ENCODE assay signal across 11 mouse cellular contexts in genomic region chr17:35064378-35064877, GRCm38 (mm10). TPM values are rescaled to one million over a fixed set of nuclear protein-coding genes. Genes with fewer than 3 reads are reported as not detected.
DNase-seq lines count a peak whose midpoint lies in the region; ATAC-seq and TF ChIP-seq lines count a peak whose summit lies in the region.
"Had no signal": no experiment of that assay in that cellular context is flagged by ENCODE, and none has a peak within 500 bp of the region (broad histone marks: within the 10 kb centered on the region; RNA-seq: fewer than 3 reads in every experiment).

No protein-coding gene starts in this region.

- H3K9ac ChIP-seq in midbrain, embryonic 12.5 days (replicated peaks), result peak overlapping the region; percentile 47
- no peak overlapping the region for H3K9ac ChIP-seq in midbrain, embryonic 16.5 days (ENCODE audit: low read depth, low read length)
- H3K9ac ChIP-seq in intestine, postnatal 0 days (ENCODE audit: low read depth, low read length), result 0 out of 2 replicates have a peak overlapping the region, but pooled peaks have one; percentile 45
- no peak overlapping the region for H3K9ac ChIP-seq in stomach, embryonic 15.5 days

- no peaks in the 10 kb centered on the region for H3K9me3 ChIP-seq in heart, embryonic 10.5 days
- no peaks in the 10 kb centered on the region for H3K9me3 ChIP-seq in midbrain, embryonic 12.5 days
- H3K9me3 ChIP-seq in midbrain, embryonic 16.5 days (replicated peaks; ENCODE audit: control insufficient read depth, low read length, poor library complexity, severe bottlenecking), result no peaks in the 10 kb centered on the region
- no peaks in the 10 kb centered on the region for H3K9me3 ChIP-seq in intestine, postnatal 0 days (ENCODE audit: control insufficient read depth)
- no peaks in the 10 kb centered on the region for H3K9me3 ChIP-seq in stomach, embryonic 15.5 days

- no peak for DNase-seq in heart, embryonic 10.5 days (ENCODE audit: low spot score)
- no peak for DNase-seq in heart, adult 8-10 months (ENCODE audit: low spot score)
- DNase-seq in right cerebral cortex, postnatal 10 days (ENCODE audit: low spot score in 2 of 2), result no peak
- DNase-seq in right cerebral cortex, adult 2 months (ENCODE audit: low spot score in 2 of 2), result no peak

- H3K36me3 ChIP-seq in heart, embryonic 10.5 days, result peaks cover 31% of the 10 kb centered on the region
- H3K36me3 ChIP-seq in midbrain, embryonic 12.5 days, result peaks cover 32% of the 10 kb centered on the region
- peaks cover 5% of the 10 kb centered on the region; the same call in 1 of the 2 replicates for H3K36me3 ChIP-seq in midbrain, embryonic 16.5 days (ENCODE audit: control insufficient read depth, insufficient read depth, low read length)
- H3K36me3 ChIP-seq in intestine, postnatal 0 days (ENCODE audit: control insufficient read depth, insufficient read depth), result peaks cover 13% of the 10 kb centered on the region
- H3K36me3 ChIP-seq in stomach, embryonic 15.5 days, result peaks cover 17% of the 10 kb centered on the region

- WGBS in heart, embryonic 10.5 days, result 19% methylated on average over 10 of the region's 10 CpGs
- WGBS in midbrain, embryonic 12.5 days, result 38% methylated on average over 10 of the region's 10 CpGs
- 29% methylated on average over 10 of the region's 10 CpGs for WGBS in midbrain, embryonic 16.5 days
- 35% methylated on average over 10 of the region's 10 CpGs for WGBS in intestine, postnatal 0 days
- WGBS in stomach, embryonic 15.5 days, result 28% methylated on average over 10 of the region's 10 CpGs

- H3K4me2 ChIP-seq in midbrain, embryonic 12.5 days (replicated peaks), result peak overlapping the region; percentile 55
- H3K4me2 ChIP-seq in midbrain, embryonic 16.5 days (ENCODE audit: low read length), result no peak overlapping the region; the same call in 1 of the 2 replicates
- H3K4me2 ChIP-seq in intestine, postnatal 0 days (replicated peaks; ENCODE audit: low read depth), result peak overlapping the region; percentile 71
- peak overlapping the region; percentile 61 for H3K4me2 ChIP-seq in stomach, embryonic 15.5 days

- ATAC-seq in midbrain, embryonic 12.5 days (ENCODE audit: low FRiP score, low read depth), result no peak
- no peak for ATAC-seq in midbrain, embryonic 16.5 days
- ATAC-seq in intestine, postnatal 0 days, result peak; percentile 4; the same call in 1 of the 2 replicates
- ATAC-seq in stomach, embryonic 15.5 days (ENCODE audit: insufficient read depth, low FRiP score, low read depth), result 0 out of 2 replicates have a peak, but pooled peaks have one; percentile 1

- H3K27ac ChIP-seq in heart, embryonic 10.5 days, result no peak overlapping the region
- peak overlapping the region; percentile 22; the same call in 1 of the 2 replicates for H3K27ac ChIP-seq in midbrain, embryonic 12.5 days (replicated peaks)
- no peak overlapping the region for H3K27ac ChIP-seq in midbrain, embryonic 16.5 days (ENCODE audit: low read length)
- H3K27ac ChIP-seq in intestine, postnatal 0 days (ENCODE audit: low read depth, low read length), result peak overlapping the region; percentile 23; the same call in 1 of the 2 replicates
- H3K27ac ChIP-seq in stomach, embryonic 15.5 days, result peak overlapping the region; percentile 84

- H3K27me3 ChIP-seq in heart, embryonic 10.5 days (ENCODE audit: insufficient read depth, poor library complexity, severe bottlenecking), result peaks cover 65% of the 10 kb centered on the region
- peaks cover 48% of the 10 kb centered on the region for H3K27me3 ChIP-seq in midbrain, embryonic 12.5 days
- H3K27me3 ChIP-seq in midbrain, embryonic 16.5 days (ENCODE audit: control insufficient read depth, insufficient read depth, low read depth, low read length), result peaks cover 28% of the 10 kb centered on the region
- H3K27me3 ChIP-seq in intestine, postnatal 0 days (replicated peaks; ENCODE audit: control insufficient read depth, insufficient read depth, low read length), result peaks cover 7% of the 10 kb centered on the region; the same call in 1 of the 2 replicates
- H3K27me3 ChIP-seq in stomach, embryonic 15.5 days (replicated peaks), result 0 out of 2 replicates have a peak, but pooled peaks cover 6% of the 10 kb centered on the region

- peaks cover 41% of the 10 kb centered on the region for H3K4me1 ChIP-seq in heart, embryonic 10.5 days
- peaks cover 41% of the 10 kb centered on the region for H3K4me1 ChIP-seq in midbrain, embryonic 12.5 days
- H3K4me1 ChIP-seq in midbrain, embryonic 16.5 days (ENCODE audit: control insufficient read depth, insufficient read depth, low read length), result peaks cover 16% of the 10 kb centered on the region
- H3K4me1 ChIP-seq in intestine, postnatal 0 days (replicated peaks; ENCODE audit: control insufficient read depth, insufficient read depth, low read length), result peaks cover 9% of the 10 kb centered on the region; the same call in 1 of the 2 replicates
- H3K4me1 ChIP-seq in stomach, embryonic 15.5 days, result peaks cover 51% of the 10 kb centered on the region

- peak overlapping the region; percentile 56 for H3K4me3 ChIP-seq in heart, embryonic 10.5 days
- no peak overlapping the region for H3K4me3 ChIP-seq in midbrain, embryonic 12.5 days
- no peak overlapping the region for H3K4me3 ChIP-seq in midbrain, embryonic 16.5 days (ENCODE audit: low read depth, low read length)
- peak overlapping the region; percentile 34 for H3K4me3 ChIP-seq in intestine, postnatal 0 days (ENCODE audit: low read depth, low read length)
- peak overlapping the region; percentile 35 for H3K4me3 ChIP-seq in stomach, embryonic 15.5 days (replicated peaks)

- TF ChIP-seq CTCF in intestine, postnatal 0 days (IDR thresholded peaks at IDR 0.05; ENCODE audit: low read depth), result no peak

RNA-seq across cellular contexts. Expression of gene Ly6g6c, which starts 0.8 kb away (rescaled TPM):
- polyA plus RNA-seq in heart, embryonic 10.5 days (2016; fragmentation: Nextera tagmentation; extraction: Ambion mirVana), result not detected in 2 replicates
- not detected for total RNA-seq in heart, adult 8-10 months (2022)
- polyA plus RNA-seq in midbrain, embryonic 12.5 days (2016; fragmentation: Nextera tagmentation; extraction: Ambion mirVana), result not detected in 2 replicates
- 0.30 TPM in 1 of 2 replicates, not detected in the other for polyA plus RNA-seq in midbrain, embryonic 16.5 days (2015; fragmentation: Nextera tagmentation; extraction: Ambion mirVana)
- polyA plus RNA-seq in intestine, postnatal 0 days (2015; fragmentation: Nextera tagmentation; extraction: Ambion mirVana), result 0.12 TPM in 1 of 2 replicates, not detected in the other
- polyA plus RNA-seq in stomach, embryonic 15.5 days (2015; fragmentation: Nextera tagmentation; extraction: Ambion mirVana), result 6.2 and 17.2 TPM in 2 replicates
- total RNA-seq: gastrocnemius, postnatal 14 days; megakaryocyte progenitor cell, adult 5-6 weeks had no signal

RNA-seq across cellular contexts. Expression of gene Mpig6b, which starts 1.6 kb away (rescaled TPM):
- 0.63 and 1.0 TPM in 2 replicates for polyA plus RNA-seq in heart, embryonic 10.5 days (2016; fragmentation: Nextera tagmentation; extraction: Ambion mirVana)
- 1 to 10 TPM in 1 of 4 experiments, under 1 TPM in 3; 0.34 to 1.0 (median 0.85) TPM for total RNA-seq in heart, adult 8-10 months (2022)
- 0.52 and 0.93 TPM in 2 replicates for polyA plus RNA-seq in midbrain, embryonic 12.5 days (2016; fragmentation: Nextera tagmentation; extraction: Ambion mirVana)
- polyA plus RNA-seq in midbrain, embryonic 16.5 days (2015; fragmentation: Nextera tagmentation; extraction: Ambion mirVana), result 0.12 and 0.15 TPM in 2 replicates
- polyA plus RNA-seq in intestine, postnatal 0 days (2015; fragmentation: Nextera tagmentation; extraction: Ambion mirVana), result 0.13 and 0.17 TPM in 2 replicates
- 0.44 and 0.73 TPM in 2 replicates for polyA plus RNA-seq in stomach, embryonic 15.5 days (2015; fragmentation: Nextera tagmentation; extraction: Ambion mirVana)
- total RNA-seq: gastrocnemius, postnatal 14 days; megakaryocyte progenitor cell, adult 5-6 weeks had no signal

RNA-seq across cellular contexts. Expression of gene Ddah2, which starts 5.6 kb away (rescaled TPM):
- 192 and 290 TPM in 2 replicates for polyA plus RNA-seq in heart, embryonic 10.5 days (2016; fragmentation: Nextera tagmentation; extraction: Ambion mirVana)
- 10 to 100 TPM; 13.5 to 22.7 (median 21.5) TPM for total RNA-seq in heart, adult 8-10 months (2022)
- 595 and 615 TPM in 2 replicates for polyA plus RNA-seq in midbrain, embryonic 12.5 days (2016; fragmentation: Nextera tagmentation; extraction: Ambion mirVana)
- polyA plus RNA-seq in midbrain, embryonic 16.5 days (2015; fragmentation: Nextera tagmentation; extraction: Ambion mirVana), result 312 and 341 TPM in 2 replicates
- polyA plus RNA-seq in intestine, postnatal 0 days (2015; fragmentation: Nextera tagmentation; extraction: Ambion mirVana), result 62.0 and 68.3 TPM in 2 replicates
- polyA plus RNA-seq in stomach, embryonic 15.5 days (2015; fragmentation: Nextera tagmentation; extraction: Ambion mirVana), result 210 and 216 TPM in 2 replicates

RNA-seq across cellular contexts. Expression of gene Ly6g6e, which starts 12.3 kb away (rescaled TPM):
- polyA plus RNA-seq in heart, embryonic 10.5 days (2016; fragmentation: Nextera tagmentation; extraction: Ambion mirVana), result 0.18 and 0.39 TPM in 2 replicates
- total RNA-seq in heart, adult 8-10 months (2022), result not detected
- 0.24 TPM in 1 of 2 replicates, not detected in the other for polyA plus RNA-seq in midbrain, embryonic 12.5 days (2016; fragmentation: Nextera tagmentation; extraction: Ambion mirVana)
- polyA plus RNA-seq in midbrain, embryonic 16.5 days (2015; fragmentation: Nextera tagmentation; extraction: Ambion mirVana), result 0.26 and 0.31 TPM in 2 replicates
- polyA plus RNA-seq in intestine, postnatal 0 days (2015; fragmentation: Nextera tagmentation; extraction: Ambion mirVana), result 2.2 TPM in 2 replicates
- 9.4 and 16.8 TPM in 2 replicates for polyA plus RNA-seq in stomach, embryonic 15.5 days (2015; fragmentation: Nextera tagmentation; extraction: Ambion mirVana)
- total RNA-seq: adrenal gland, postnatal 4 days; gastrocnemius, postnatal 14 days; megakaryocyte progenitor cell, adult 5-6 weeks had no signal

RNA-seq across cellular contexts. Expression of gene Ly6g6d, which starts 13.4 kb away (rescaled TPM):
- 2.5 and 2.6 TPM in 2 replicates for polyA plus RNA-seq in heart, embryonic 10.5 days (2016; fragmentation: Nextera tagmentation; extraction: Ambion mirVana)
- total RNA-seq in heart, adult 8-10 months (2022), result under 1 TPM in 3 of 4 experiments, not detected in 1; 0.69 to 0.95 (median 0.85) TPM
- polyA plus RNA-seq in midbrain, embryonic 12.5 days (2016; fragmentation: Nextera tagmentation; extraction: Ambion mirVana), result 1.1 and 1.7 TPM in 2 replicates
- 0.57 and 1.5 TPM in 2 replicates for polyA plus RNA-seq in midbrain, embryonic 16.5 days (2015; fragmentation: Nextera tagmentation; extraction: Ambion mirVana)
- polyA plus RNA-seq in intestine, postnatal 0 days (2015; fragmentation: Nextera tagmentation; extraction: Ambion mirVana), result 3.8 and 4.9 TPM in 2 replicates
- 3.6 and 4.4 TPM in 2 replicates for polyA plus RNA-seq in stomach, embryonic 15.5 days (2015; fragmentation: Nextera tagmentation; extraction: Ambion mirVana)
- total RNA-seq: megakaryocyte progenitor cell, adult 5-6 weeks had no signal

Comparison
In these comparisons a context has a peak if more than half of its experiments do, and no peak if none do; other contexts are left out.
1. H3K27ac ChIP-seq: peak in midbrain, embryonic 12.5 days (single experiment), intestine, postnatal 0 days (single experiment) and stomach, embryonic 15.5 days (single experiment); none in heart, embryonic 10.5 days (single experiment) and midbrain, embryonic 16.5 days (single experiment).
2. H3K9ac ChIP-seq: peak in midbrain, embryonic 12.5 days (single experiment) and intestine, postnatal 0 days (single experiment); none in midbrain, embryonic 16.5 days (single experiment) and stomach, embryonic 15.5 days (single experiment).
3. H3K4me3 ChIP-seq: peak in heart, embryonic 10.5 days (single experiment), intestine, postnatal 0 days (single experiment) and stomach, embryonic 15.5 days (single experiment); none in midbrain, embryonic 12.5 days (single experiment) and midbrain, embryonic 16.5 days (single experiment).
4. ATAC-seq: peak in intestine, postnatal 0 days (single experiment) and stomach, embryonic 15.5 days (single experiment); none in midbrain, embryonic 12.5 days (single experiment) and midbrain, embryonic 16.5 days (single experiment).